ENCODE assay signal across 22 mouse cellular contexts in genomic region chr2:59493445-59494085, GRCm38 (mm10). TPM values are rescaled to one million over a fixed set of nuclear protein-coding genes. Genes with fewer than 3 reads are reported as not detected.
A peak's percentile ranks its signal among the peaks of the same experiment; 100 is the strongest.
DNase-seq lines count a peak whose midpoint lies in the region; ATAC-seq and TF ChIP-seq lines count a peak whose summit lies in the region.
"Had no signal": no experiment of that assay in that cellular context is flagged by ENCODE, and none has a peak within 500 bp of the region (broad histone marks: within the 10 kb centered on the region; RNA-seq: fewer than 3 reads in every experiment).

No protein-coding gene starts in this region.

- peak; percentile 36 for DNase-seq in embryonic facial prominence, embryonic 11.5 days (ENCODE audit: low spot score)
- no peak for DNase-seq in embryonic facial prominence, embryonic 10.5 days (ENCODE audit: low spot score)
- DNase-seq in lung, embryonic 14.5 days, result peak; percentile 43
- DNase-seq in lung, postnatal 36 days, result no peak
- no peak for DNase-seq in kidney, postnatal 14 days
- DNase-seq: adrenal gland, postnatal 25 days; cerebellum, adult 9-10 months; gastrocnemius, postnatal 14 days; heart, adult 18-20 months; heart, postnatal 10 days; kidney, adult 18-20 months; left cerebral cortex, postnatal 4 days; lung, adult 18-20 months; lung, postnatal 4 days; thymus, postnatal 36 days had no signal

- no peak for ATAC-seq in embryonic facial prominence, embryonic 11.5 days (replicated peaks; ENCODE audit: insufficient number of reproducible peaks, low FRiP score, low TSS enrichment, low read depth)
- ATAC-seq in lung, embryonic 14.5 days (ENCODE audit: insufficient read depth), result no peak
- no peak for ATAC-seq in limb, embryonic 13.5 days (ENCODE audit: low FRiP score, low read depth)
- ATAC-seq in hindbrain, embryonic 12.5 days (ENCODE audit: low FRiP score), result no peak
- ATAC-seq: liver, embryonic 12.5 days; midbrain, embryonic 15.5 days had no signal

- no peak overlapping the region for H3K4me3 ChIP-seq in embryonic facial prominence, embryonic 11.5 days (ENCODE audit: low read depth, low read length)
- no peak overlapping the region for H3K4me3 ChIP-seq in embryonic facial prominence, embryonic 10.5 days
- no peak overlapping the region for H3K4me3 ChIP-seq in lung, embryonic 14.5 days (ENCODE audit: low read depth, low read length)
- no peak overlapping the region for H3K4me3 ChIP-seq in limb, embryonic 13.5 days
- no peak overlapping the region for H3K4me3 ChIP-seq in hindbrain, embryonic 12.5 days
- H3K4me3 ChIP-seq: heart, embryonic 12.5 days; liver, embryonic 12.5 days; midbrain, embryonic 15.5 days; neural tube, embryonic 12.5 days had no signal

- H3K27me3 ChIP-seq in embryonic facial prominence, embryonic 11.5 days (ENCODE audit: control insufficient read depth, insufficient read depth, low read length), result no peaks in the 10 kb centered on the region
- H3K27me3 ChIP-seq in embryonic facial prominence, embryonic 10.5 days (replicated peaks; ENCODE audit: low read depth, poor library complexity, severe bottlenecking), result no peaks in the 10 kb centered on the region
- H3K27me3 ChIP-seq in lung, embryonic 14.5 days (ENCODE audit: insufficient read depth, low read length), result no peaks in the 10 kb centered on the region
- no peaks in the 10 kb centered on the region for H3K27me3 ChIP-seq in limb, embryonic 13.5 days
- H3K27me3 ChIP-seq in hindbrain, embryonic 12.5 days, result no peaks in the 10 kb centered on the region
- H3K27me3 ChIP-seq: heart, embryonic 12.5 days; liver, embryonic 12.5 days; midbrain, embryonic 15.5 days; neural tube, embryonic 12.5 days had no signal

- no peaks in the 10 kb centered on the region for H3K9me3 ChIP-seq in embryonic facial prominence, embryonic 11.5 days (replicated peaks; ENCODE audit: control insufficient read depth, low read length)
- H3K9me3 ChIP-seq in embryonic facial prominence, embryonic 10.5 days, result no peaks in the 10 kb centered on the region
- H3K9me3 ChIP-seq in lung, embryonic 14.5 days (ENCODE audit: low read depth, low read length), result no peaks in the 10 kb centered on the region
- H3K9me3 ChIP-seq in limb, embryonic 13.5 days, result no peaks in the 10 kb centered on the region
- no peaks in the 10 kb centered on the region for H3K9me3 ChIP-seq in hindbrain, embryonic 12.5 days (replicated peaks)
- H3K9me3 ChIP-seq: heart, embryonic 12.5 days; liver, embryonic 12.5 days; midbrain, embryonic 15.5 days; neural tube, embryonic 12.5 days had no signal

- no peaks in the 10 kb centered on the region for H3K36me3 ChIP-seq in embryonic facial prominence, embryonic 11.5 days (replicated peaks; ENCODE audit: control insufficient read depth, insufficient read depth, low read depth, low read length)
- H3K36me3 ChIP-seq in embryonic facial prominence, embryonic 10.5 days (replicated peaks), result no peaks in the 10 kb centered on the region
- no peaks in the 10 kb centered on the region for H3K36me3 ChIP-seq in lung, embryonic 14.5 days (ENCODE audit: insufficient read depth)
- H3K36me3 ChIP-seq in limb, embryonic 13.5 days, result no peaks in the 10 kb centered on the region
- H3K36me3 ChIP-seq in hindbrain, embryonic 12.5 days, result no peaks in the 10 kb centered on the region
- H3K36me3 ChIP-seq: heart, embryonic 12.5 days; liver, embryonic 12.5 days; midbrain, embryonic 15.5 days; neural tube, embryonic 12.5 days had no signal

- H3K9ac ChIP-seq in embryonic facial prominence, embryonic 11.5 days (replicated peaks; ENCODE audit: low read length), result no peak overlapping the region
- H3K9ac ChIP-seq in lung, embryonic 14.5 days, result no peak overlapping the region
- no peak overlapping the region for H3K9ac ChIP-seq in limb, embryonic 13.5 days
- no peak overlapping the region for H3K9ac ChIP-seq in hindbrain, embryonic 12.5 days
- H3K9ac ChIP-seq: heart, embryonic 12.5 days; liver, embryonic 12.5 days; midbrain, embryonic 15.5 days; neural tube, embryonic 12.5 days had no signal

- H3K27ac ChIP-seq in embryonic facial prominence, embryonic 11.5 days (replicated peaks; ENCODE audit: low read depth, low read length), result no peak overlapping the region
- H3K27ac ChIP-seq in embryonic facial prominence, embryonic 10.5 days (replicated peaks), result no peak overlapping the region
- H3K27ac ChIP-seq in lung, embryonic 14.5 days (ENCODE audit: low read depth), result no peak overlapping the region
- no peak overlapping the region for H3K27ac ChIP-seq in limb, embryonic 13.5 days
- H3K27ac ChIP-seq in hindbrain, embryonic 12.5 days, result no peak overlapping the region
- H3K27ac ChIP-seq: kidney, postnatal 0 days; liver, embryonic 12.5 days; midbrain, embryonic 15.5 days; neural tube, embryonic 12.5 days had no signal

- H3K4me2 ChIP-seq in embryonic facial prominence, embryonic 11.5 days (ENCODE audit: low read depth, low read length), result no peak overlapping the region
- H3K4me2 ChIP-seq in lung, embryonic 14.5 days, result no peak overlapping the region
- H3K4me2 ChIP-seq in limb, embryonic 13.5 days (replicated peaks), result peak overlapping the region; percentile 9; the same call in 1 of the 2 replicates
- no peak overlapping the region for H3K4me2 ChIP-seq in hindbrain, embryonic 12.5 days (replicated peaks)
- H3K4me2 ChIP-seq: heart, embryonic 12.5 days; liver, embryonic 12.5 days; midbrain, embryonic 15.5 days; neural tube, embryonic 12.5 days had no signal

- no peaks in the 10 kb centered on the region for H3K4me1 ChIP-seq in embryonic facial prominence, embryonic 11.5 days (ENCODE audit: control insufficient read depth, insufficient read depth, low read length)
- peaks cover 21% of the 10 kb centered on the region for H3K4me1 ChIP-seq in embryonic facial prominence, embryonic 10.5 days
- 0 out of 2 replicates have a peak, but pooled peaks cover 4% of the 10 kb centered on the region for H3K4me1 ChIP-seq in lung, embryonic 14.5 days (ENCODE audit: insufficient read depth)
- peaks cover 17% of the 10 kb centered on the region for H3K4me1 ChIP-seq in limb, embryonic 13.5 days
- H3K4me1 ChIP-seq in hindbrain, embryonic 12.5 days, result no peaks in the 10 kb centered on the region
- H3K4me1 ChIP-seq: liver, embryonic 12.5 days; midbrain, embryonic 15.5 days; neural tube, embryonic 12.5 days had no signal

- WGBS in embryonic facial prominence, embryonic 11.5 days, result 26% methylated on average over 13 of the region's 13 CpGs
- WGBS in embryonic facial prominence, embryonic 10.5 days, result 25% methylated on average over 13 of the region's 13 CpGs
- WGBS in lung, embryonic 14.5 days, result 18% methylated on average over 13 of the region's 13 CpGs
- 25% methylated on average over 13 of the region's 13 CpGs for WGBS in limb, embryonic 13.5 days
- 50% methylated on average over 13 of the region's 13 CpGs for WGBS in hindbrain, embryonic 12.5 days

- no peak for TF ChIP-seq CTCF in lung, embryonic 14.5 days (IDR thresholded peaks at IDR 0.05; ENCODE audit: low read depth)

RNA-seq across cellular contexts. Expression of gene Dapl1, which starts 9.1 kb away (rescaled TPM):
- 9.9 and 15.4 TPM in 2 replicates for polyA plus RNA-seq in embryonic facial prominence, embryonic 11.5 days (2014; fragmentation: Nextera tagmentation; extraction: Ambion mirVana)
- 8.5 and 11.3 TPM in 2 replicates for polyA plus RNA-seq in embryonic facial prominence, embryonic 10.5 days (2016; fragmentation: Nextera tagmentation; extraction: Ambion mirVana)
- polyA plus RNA-seq in lung, embryonic 14.5 days (2014; fragmentation: Nextera tagmentation; extraction: Ambion mirVana), result 2.0 and 4.0 TPM in 2 replicates
- 1.2 and 1.7 TPM in 2 replicates for polyA plus RNA-seq in limb, embryonic 13.5 days (2015; fragmentation: Nextera tagmentation; extraction: Ambion mirVana)
- 1.6 and 3.4 TPM in 2 replicates for polyA plus RNA-seq in hindbrain, embryonic 12.5 days (2016; fragmentation: Nextera tagmentation; extraction: Ambion mirVana)
- polyA plus RNA-seq: liver, embryonic 12.5 days; neural tube, embryonic 12.5 days had no signal

Comparison
In these comparisons a context has a peak if more than half of its experiments do, and no peak if none do; other contexts are left out.
1. DNase-seq: peak in embryonic facial prominence, embryonic 11.5 days (single experiment) and lung, embryonic 14.5 days (single experiment); none in embryonic facial prominence, embryonic 10.5 days (single experiment), lung, postnatal 36 days (single experiment) and kidney, postnatal 14 days (single experiment).